In genomic region chr1:195012531-195012930, GRCm38 (mm10) we compare ENCODE assay signal across 21 mouse cellular contexts.
DNase-seq lines count a peak whose midpoint lies in the region; ATAC-seq and TF ChIP-seq lines count a peak whose summit lies in the region.
"Had no signal": no experiment of that assay in that cellular context is flagged by ENCODE, and none has a peak within 500 bp of the region (broad histone marks: within the 10 kb centered on the region; RNA-seq: fewer than 3 reads in every experiment).

No protein-coding gene starts in this region.

- no peak overlapping the region for H3K9ac ChIP-seq in intestine, embryonic 14.5 days (ENCODE audit: low read length)
- no peak overlapping the region for H3K9ac ChIP-seq in forebrain, embryonic 14.5 days (ENCODE audit: low read length)
- H3K9ac ChIP-seq: forebrain, postnatal 0 days; heart, embryonic 13.5 days; hindbrain, embryonic 13.5 days; lung, embryonic 15.5 days; midbrain, embryonic 13.5 days had no signal

- no peak for TF ChIP-seq CTCF in layer of hippocampus, adult 2 months (conservative IDR thresholded peaks at IDR 0.05)

- H3K4me1 ChIP-seq in intestine, embryonic 14.5 days (replicated peaks; ENCODE audit: control insufficient read depth, insufficient read depth, low read length), result no peaks in the 10 kb centered on the region
- no peaks in the 10 kb centered on the region for H3K4me1 ChIP-seq in forebrain, embryonic 14.5 days (ENCODE audit: control insufficient read depth, insufficient read depth, low read length)
- H3K4me1 ChIP-seq: limb, embryonic 10.5 days had no signal

- H3K4me2 ChIP-seq in intestine, embryonic 14.5 days (ENCODE audit: low read length), result no peak overlapping the region
- H3K4me2 ChIP-seq in forebrain, embryonic 14.5 days (ENCODE audit: low read length), result no peak overlapping the region
- H3K4me2 ChIP-seq: heart, embryonic 13.5 days; hindbrain, embryonic 13.5 days; liver, embryonic 11.5 days; lung, embryonic 15.5 days; midbrain, embryonic 13.5 days had no signal

- H3K27ac ChIP-seq in layer of hippocampus, adult 2 months, result 0 out of 2 replicates have a peak overlapping the region, but pooled peaks have one; percentile 25
- H3K27ac ChIP-seq in intestine, embryonic 14.5 days (ENCODE audit: low read depth), result no peak overlapping the region
- H3K27ac ChIP-seq in forebrain, embryonic 14.5 days (ENCODE audit: low read depth, low read length), result no peak overlapping the region
- H3K27ac ChIP-seq: forebrain, embryonic 10.5 days; heart, embryonic 13.5 days; hindbrain, embryonic 13.5 days; limb, embryonic 10.5 days; lung, embryonic 15.5 days; midbrain, embryonic 13.5 days had no signal

- 79% methylated on average over 2 of the region's 2 CpGs for WGBS in intestine, embryonic 14.5 days
- WGBS in forebrain, embryonic 14.5 days, result 83% methylated on average over 2 of the region's 2 CpGs

- H3K27me3 ChIP-seq in intestine, embryonic 14.5 days (replicated peaks; ENCODE audit: control insufficient read depth, insufficient read depth, low read length), result no peaks in the 10 kb centered on the region
- H3K27me3 ChIP-seq in forebrain, embryonic 14.5 days (replicated peaks; ENCODE audit: control insufficient read depth, insufficient read depth, low read length), result no peaks in the 10 kb centered on the region
- H3K27me3 ChIP-seq: heart, embryonic 13.5 days; hindbrain, embryonic 13.5 days; lung, embryonic 15.5 days; midbrain, embryonic 13.5 days had no signal

- no peak overlapping the region for H3K4me3 ChIP-seq in layer of hippocampus, adult 2 months
- no peak overlapping the region for H3K4me3 ChIP-seq in intestine, embryonic 14.5 days (ENCODE audit: low read depth, low read length)
- no peak overlapping the region for H3K4me3 ChIP-seq in forebrain, embryonic 14.5 days (ENCODE audit: low read depth, low read length)
- H3K4me3 ChIP-seq: forebrain, embryonic 10.5 days; heart, embryonic 13.5 days; hindbrain, embryonic 13.5 days; limb, embryonic 10.5 days; lung, embryonic 15.5 days; megakaryocyte, embryonic 14.5 days; midbrain, embryonic 13.5 days had no signal

- DNase-seq in layer of hippocampus, adult 2 months (ENCODE audit: low spot score in 2 of 2), result no peak
- no peak for DNase-seq in layer of hippocampus, postnatal 14 days (ENCODE audit: low spot score in 2 of 2)
- peak; percentile 60 for DNase-seq in lung, postnatal 36 days
- no peak for DNase-seq in lung, postnatal 10 days
- DNase-seq in intestine, embryonic 14.5 days (ENCODE audit: low spot score), result no peak
- no peak for DNase-seq in forebrain, embryonic 14.5 days (ENCODE audit: low spot score)
- DNase-seq: adrenal gland, adult 2 months; cerebellum, adult 18-20 months; cerebellum, postnatal 14 days; forebrain, postnatal 0 days; heart, postnatal 36 days; spleen, adult 18-20 months had no signal

- no peaks in the 10 kb centered on the region for H3K36me3 ChIP-seq in intestine, embryonic 14.5 days (ENCODE audit: control insufficient read depth, insufficient read depth, low read length)
- no peaks in the 10 kb centered on the region for H3K36me3 ChIP-seq in forebrain, embryonic 14.5 days (ENCODE audit: control insufficient read depth, insufficient read depth, low read length)
- H3K36me3 ChIP-seq: forebrain, embryonic 10.5 days; heart, embryonic 13.5 days; hindbrain, embryonic 13.5 days; limb, embryonic 10.5 days; lung, embryonic 15.5 days; midbrain, embryonic 13.5 days had no signal

- no peaks in the 10 kb centered on the region for H3K9me3 ChIP-seq in intestine, embryonic 14.5 days (ENCODE audit: control insufficient read depth, low read length)
- no peaks in the 10 kb centered on the region for H3K9me3 ChIP-seq in forebrain, embryonic 14.5 days (replicated peaks; ENCODE audit: control insufficient read depth, low read length)
- H3K9me3 ChIP-seq: forebrain, embryonic 10.5 days; heart, embryonic 13.5 days; hindbrain, embryonic 13.5 days; limb, embryonic 10.5 days; lung, embryonic 15.5 days; megakaryocyte, embryonic 14.5 days; midbrain, embryonic 13.5 days had no signal

- 0 out of 2 replicates have a peak, but pooled peaks have one; percentile 47 for ATAC-seq in intestine, embryonic 14.5 days (replicated peaks; ENCODE audit: low FRiP score, low TSS enrichment, low read depth)
- no peak for ATAC-seq in activated CD4-positive, CD25-positive, alpha-beta regulatory T cell, adult 4 months
- ATAC-seq in forebrain, embryonic 14.5 days, result no peak
- ATAC-seq: forebrain, postnatal 0 days; midbrain, embryonic 13.5 days had no signal
